Mouse (Mus musculus) E14TG2a.4 (cell line): ENCODE measurements around the gene Lrrc9.

ENCODE experiments used
- CTCF ChIP-seq: conservative IDR thresholded peaks from 2 replicates; pipeline ENCODE4 v1.5.1; 2014; ENCODE audit warnings: low read length
- NANOG ChIP-seq: IDR thresholded peaks from 2 replicates; pipeline ENCODE4 v1.6.1; 2014; ENCODE audit warnings: borderline replicate concordance, low read length, mixed read lengths
- POU5F1 ChIP-seq: IDR thresholded peaks from 2 replicates; pipeline ENCODE4 v1.6.1; 2014; ENCODE audit warnings: low read length, borderline replicate concordance

GRCm38 (mm10) chr12:72533986-72534385 is 92.3 kb downstream of the Lrrc9 start:
- TF ChIP-seq CTCF (no peak), POU5F1 (no peak), NANOG (no peak)
